Mouse (Mus musculus): Measurements from ENCODE around the gene Ptges3. TPM values are rescaled to one million over a fixed set of nuclear protein-coding genes. Genes with fewer than 3 reads are reported as not detected.
"Not testable (repeated sequence)": the region's sequence is repeated elsewhere in the genome, so short reads cannot be mapped to it uniquely, and the experiment has no call there.

The Ptges3 gene
- polyA plus RNA-seq, 1 experiment from 2014 or later = 217 TPM

GRCm38 (mm10) chr10:128059207-128059981 lies 640 bp downstream of the Ptges3 start:
- peak overlapping the region; percentile 98 for H3K4me3 ChIP-seq (replicated peaks)
- under 1% methylated on average over 61 of the region's 62 CpGs for WGBS (ENCODE audit: insufficient replicate concordance)
- peak; percentile 51 for ATAC-seq (ENCODE audit: insufficient read depth)

GRCm38 (mm10) chr10:128061109-128061508 lies 2.4 kb downstream of the Ptges3 start:
- peak overlapping the region; percentile 98 for H3K4me3 ChIP-seq (replicated peaks)
- H3K36me3 ChIP-seq (replicated peaks) = peaks cover 34% of the 10 kb centered on the region
- H3K4me2 ChIP-seq = peak overlapping the region; percentile 97
- H3K27me3 ChIP-seq = no peaks in the 10 kb centered on the region
- H3K9me3 ChIP-seq (replicated peaks) = no peaks in the 10 kb centered on the region
- peaks cover 60% of the 10 kb centered on the region for H3K4me1 ChIP-seq (replicated peaks)
- peak overlapping the region; percentile 64 for H3K27ac ChIP-seq (replicated peaks)
- H3K9ac ChIP-seq = peak overlapping the region; percentile 98
- WGBS (ENCODE audit: insufficient replicate concordance) = 41% methylated on average over 5 of the region's 5 CpGs
- ATAC-seq (ENCODE audit: insufficient read depth) = no peak

More at GRCm38 (mm10) chr10:128059207-128059981, 640 bp downstream of the Ptges3 start:
- Histone ChIP-seq H3K9ac (peak overlapping the region; percentile 98), H3K9me3 (replicated peaks) (no peaks in the 10 kb centered on the region), H3K4me1 (replicated peaks) (peaks cover 52% of the 10 kb centered on the region), H3K27ac (replicated peaks) (peak overlapping the region; percentile 99), H3K27me3 (no peaks in the 10 kb centered on the region), H3K4me2 (peak overlapping the region; percentile 97), H3K36me3 (replicated peaks) (peaks cover 19% of the 10 kb centered on the region)

DNA sequence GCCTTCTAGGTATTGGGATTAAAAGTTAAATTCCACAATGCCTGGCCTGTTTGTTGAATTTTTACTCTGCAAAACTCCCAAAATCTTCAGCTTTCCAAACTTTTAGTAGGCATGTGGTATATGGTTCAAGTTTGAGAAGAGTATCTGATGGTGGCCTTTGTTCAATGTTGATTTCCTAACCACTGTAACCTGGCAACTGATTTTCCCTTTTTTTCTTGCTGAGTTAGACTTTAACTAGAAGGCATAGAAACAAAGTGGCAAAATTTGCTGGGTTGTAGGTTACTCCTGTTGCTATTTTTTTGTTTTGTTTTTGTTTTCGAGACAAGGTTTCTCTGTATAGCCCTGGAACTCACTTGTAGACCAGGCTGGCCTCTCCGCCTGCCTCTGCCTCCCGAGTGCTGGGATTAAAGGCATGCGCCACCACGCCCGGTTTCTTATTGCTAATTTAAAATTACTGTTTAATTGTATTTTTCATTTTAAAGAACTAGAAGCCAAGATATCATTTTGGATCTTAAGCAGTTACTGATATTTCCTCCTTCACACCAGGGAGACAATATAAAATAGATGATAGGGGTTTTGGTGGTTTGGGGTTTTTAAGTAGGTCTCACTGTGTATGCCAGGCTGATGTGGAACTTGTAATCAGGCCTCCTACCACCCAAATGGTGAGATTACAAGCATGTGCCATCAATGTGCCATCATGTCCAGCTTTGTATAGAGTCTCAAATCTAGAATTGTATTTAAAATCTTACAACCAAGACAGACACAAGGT lies 3.7 kb downstream of the Ptges3 start:
- WGBS (ENCODE audit: insufficient replicate concordance) = 74% methylated on average over 6 of the region's 6 CpGs
- Histone ChIP-seq H3K9me3 (replicated peaks) (no peaks in the 10 kb centered on the region), H3K4me1 (replicated peaks) (peaks cover 64% of the 10 kb centered on the region), H3K27ac (replicated peaks) (no peak overlapping the region), H3K4me3 (replicated peaks) (no peak overlapping the region; the same call in 1 of the 2 replicates), H3K9ac (no peak overlapping the region), H3K4me2 (peak overlapping the region; percentile 47), H3K27me3 (no peaks in the 10 kb centered on the region), H3K36me3 (replicated peaks) (peaks cover 40% of the 10 kb centered on the region)
- ATAC-seq (ENCODE audit: insufficient read depth) = no peak

DNA sequence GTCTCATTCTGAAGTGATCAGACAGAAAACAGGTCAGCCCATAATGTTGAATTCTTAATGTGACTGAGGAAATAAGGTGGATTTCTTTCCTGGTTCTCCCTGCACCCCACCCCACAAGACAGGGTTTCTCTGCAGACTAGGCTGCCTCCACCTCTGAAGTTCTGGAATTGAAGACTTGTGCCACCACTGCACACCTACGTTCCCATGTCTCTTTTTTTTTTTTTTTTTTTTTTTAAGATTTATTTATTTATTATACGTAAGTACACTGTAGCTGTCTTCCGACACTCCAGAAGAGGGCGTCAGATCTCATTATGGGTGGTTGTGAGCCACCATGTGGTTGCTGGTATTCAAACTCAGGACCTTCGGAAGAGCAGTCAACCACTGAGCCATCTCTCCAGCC lies 7.3 kb downstream of the Ptges3 start:
- Histone ChIP-seq H3K9ac (no peak overlapping the region), H3K4me3 (replicated peaks) (no peak overlapping the region), H3K4me1 (replicated peaks) (peaks cover 59% of the 10 kb centered on the region), H3K4me2 (no peak overlapping the region), H3K36me3 (replicated peaks) (peaks cover 66% of the 10 kb centered on the region), H3K27ac (replicated peaks) (no peak overlapping the region), H3K27me3 (no peaks in the 10 kb centered on the region), H3K9me3 (replicated peaks) (no peaks in the 10 kb centered on the region)
- ATAC-seq (ENCODE audit: insufficient read depth) = no peak
- WGBS (ENCODE audit: insufficient replicate concordance) = 80% methylated on average over 5 of the region's 5 CpGs

GRCm38 (mm10) chr10:128069201-128069600 lies 10.4 kb downstream of the Ptges3 start:
- peaks cover 80% of the 10 kb centered on the region for H3K36me3 ChIP-seq (replicated peaks)

GRCm38 (mm10) chr10:128070432-128070831 lies 11.7 kb downstream of the Ptges3 start:
- H3K27me3 ChIP-seq; H3K27ac ChIP-seq (replicated peaks); ATAC-seq (ENCODE audit: insufficient read depth); H3K4me3 ChIP-seq (replicated peaks); H3K9me3 ChIP-seq (replicated peaks); H3K9ac ChIP-seq; H3K4me2 ChIP-seq: not testable (repeated sequence)
- peaks cover 81% of the 10 kb centered on the region for H3K36me3 ChIP-seq (replicated peaks)
- peaks cover 20% of the 10 kb centered on the region for H3K4me1 ChIP-seq (replicated peaks)
- WGBS (ENCODE audit: insufficient replicate concordance) = 93% methylated on average over 2 of the region's 2 CpGs

More at GRCm38 (mm10) chr10:128069201-128069600, 10.4 kb downstream of the Ptges3 start:
- Histone ChIP-seq H3K9ac (no peak overlapping the region), H3K27ac (replicated peaks) (peak overlapping the region; percentile 60), H3K4me2 (0 out of 2 replicates have a peak overlapping the region, but pooled peaks have one; percentile 4), H3K4me3 (replicated peaks) (no peak overlapping the region), H3K4me1 (replicated peaks) (peaks cover 29% of the 10 kb centered on the region), H3K27me3 (no peaks in the 10 kb centered on the region), H3K9me3 (replicated peaks) (no peaks in the 10 kb centered on the region)
- ATAC-seq (ENCODE audit: insufficient read depth) = no peak
- 48% methylated on average over 4 of the region's 4 CpGs for WGBS (ENCODE audit: insufficient replicate concordance)

- not testable (repeated sequence) for H3K9me3 ChIP-seq (replicated peaks); H3K4me3 ChIP-seq (replicated peaks); H3K27ac ChIP-seq (replicated peaks); H3K9ac ChIP-seq; H3K4me2 ChIP-seq; H3K27me3 ChIP-seq; ATAC-seq (ENCODE audit: insufficient read depth)
- peaks cover 15% of the 10 kb centered on the region for H3K4me1 ChIP-seq (replicated peaks)
- 67% methylated on average over 5 of the region's 5 CpGs for WGBS (ENCODE audit: insufficient replicate concordance)
- H3K36me3 ChIP-seq (replicated peaks) = peaks cover 41% of the 10 kb centered on the region
Observed at GRCm38 (mm10) chr10:128078269-128078668, 19.5 kb downstream of the Ptges3 start.

GRCm38 (mm10) chr10:128080496-128080895 lies 21.7 kb downstream of the Ptges3 start:
- Histone ChIP-seq H3K4me1 (replicated peaks) (peaks cover 24% of the 10 kb centered on the region), H3K9ac (no peak overlapping the region), H3K4me3 (replicated peaks) (no peak overlapping the region), H3K27ac (replicated peaks) (no peak overlapping the region), H3K4me2 (no peak overlapping the region), H3K27me3 (no peaks in the 10 kb centered on the region), H3K36me3 (replicated peaks) (peaks cover 34% of the 10 kb centered on the region), H3K9me3 (replicated peaks) (no peaks in the 10 kb centered on the region)
- ATAC-seq (ENCODE audit: insufficient read depth) = no peak
- 52% methylated on average over 1 of the region's 1 CpGs for WGBS (ENCODE audit: insufficient replicate concordance)

- H3K4me1 ChIP-seq (replicated peaks) = peaks cover 32% of the 10 kb centered on the region
- peak overlapping the region; percentile 83 for H3K27ac ChIP-seq (replicated peaks)
- WGBS (ENCODE audit: insufficient replicate concordance) = 26% methylated on average over 6 of the region's 6 CpGs
- peaks cover 40% of the 10 kb centered on the region for H3K36me3 ChIP-seq (replicated peaks)
- peak overlapping the region; percentile 79 for H3K4me2 ChIP-seq
- no peaks in the 10 kb centered on the region for H3K27me3 ChIP-seq
- H3K9ac ChIP-seq = peak overlapping the region; percentile 71
- no peak for ATAC-seq (ENCODE audit: insufficient read depth)
- H3K9me3 ChIP-seq (replicated peaks) = no peaks in the 10 kb centered on the region
- H3K4me3 ChIP-seq (replicated peaks) = peak overlapping the region; percentile 92
Observed at GRCm38 (mm10) chr10:128081807-128082476, 23.2 kb downstream of the Ptges3 start.

GRCm38 (mm10) chr10:128082477-128082808 lies 23.7 kb downstream of the Ptges3 start:
- no peak for ATAC-seq (ENCODE audit: insufficient read depth)
- Histone ChIP-seq H3K9ac (peak overlapping the region; percentile 71), H3K9me3 (replicated peaks) (no peaks in the 10 kb centered on the region), H3K4me1 (replicated peaks) (peaks cover 32% of the 10 kb centered on the region), H3K4me2 (peak overlapping the region; percentile 79), H3K27me3 (no peaks in the 10 kb centered on the region), H3K36me3 (replicated peaks) (peaks cover 40% of the 10 kb centered on the region), H3K27ac (replicated peaks) (peak overlapping the region; percentile 83), H3K4me3 (replicated peaks) (peak overlapping the region; percentile 92)
- 2% methylated on average over 9 of the region's 9 CpGs for WGBS (ENCODE audit: insufficient replicate concordance)
